Mouse (Mus musculus): ENCODE measurements around the gene Yae1d1. TPM values are rescaled to one million over a fixed set of nuclear protein-coding genes. Genes with fewer than 3 reads are reported as not detected.

Gene Yae1d1
- total RNA-seq, 2 experiments from 2014 or later, result 12.4 to 14.5 TPM

Other genes with a start within 250 kb of the Yae1d1 start
- gene Cdk13, start 188.3 kb downstream of the Yae1d1 start, total RNA-seq (2021), result 10 to 100 TPM; 17.1 to 19.6 TPM
- 10 to 100 TPM; 19.3 to 25.6 TPM for gene Rala, start 49.1 kb downstream of the Yae1d1 start, total RNA-seq (2021)